Mouse (Mus musculus) heart, embryonic 13.5 days (tissue): ENCODE measurements around the gene Abhd11. TPM values are rescaled to one million over a fixed set of nuclear protein-coding genes. Genes with fewer than 3 reads are reported as not detected.
A peak's percentile ranks its signal among the peaks of the same experiment; 100 is the strongest.
"Not testable (repeated sequence)": the region's sequence is repeated elsewhere in the genome, so short reads cannot be mapped to it uniquely, and the experiment has no call there.

Experiments
- ATAC-seq: fragments of 200-750 bp; cut with Nextera tagmentation; 2 replicates; pipeline ENCODE4 v1.8.0; 2017; ENCODE audit warnings: moderate TSS enrichment; ENCODE audit not compliant: insufficient number of reproducible peaks, low FRiP score, low TSS enrichment; ENCODE audit errors: extremely low read depth
- H3K27ac ChIP-seq: fragments of 300-500 bp; sonication (generic); replicated peaks from 2 replicates; pipeline ENCODE4 v1.5.1; 2015; ENCODE audit warnings: moderate library complexity, mild to moderate bottlenecking, inconsistent platforms
- H3K27me3 ChIP-seq: fragments of 300-500 bp; sonication (generic); replicated peaks from 2 replicates; pipeline ENCODE4 v1.6.1; 2015; ENCODE audit warnings: mild to moderate bottlenecking, inconsistent platforms
- H3K36me3 ChIP-seq: fragments of 300-500 bp; sonication (generic); 2 replicates; pipeline ENCODE4 v1.6.1; 2015; ENCODE audit warnings: mild to moderate bottlenecking, inconsistent platforms
- H3K4me1 ChIP-seq: fragments of 300-500 bp; sonication (generic); 2 replicates; pipeline ENCODE4 v1.6.1; 2015; ENCODE audit warnings: inconsistent platforms
- H3K4me2 ChIP-seq: fragments of 300-500 bp; sonication (generic); 2 replicates; pipeline ENCODE4 v1.6.1; 2015; ENCODE audit warnings: inconsistent platforms, mild to moderate bottlenecking, moderate library complexity
- H3K4me3 ChIP-seq: fragments of 300-500 bp; sonication (generic); 2 replicates; pipeline ENCODE4 v1.5.1; 2015; ENCODE audit warnings: moderate library complexity, mild to moderate bottlenecking, inconsistent platforms
- H3K9ac ChIP-seq: fragments of 300-500 bp; sonication (generic); 2 replicates; pipeline ENCODE4 v1.6.1; 2015; ENCODE audit warnings: inconsistent platforms, mild to moderate bottlenecking, moderate library complexity
- H3K9me3 ChIP-seq: fragments of 300-500 bp; sonication (generic); 2 replicates; pipeline ENCODE4 v1.6.1; 2016; ENCODE audit warnings: inconsistent platforms
- WGBS: fragments of 180-500 bp; shearing (Covaris S2); methylation state at CpG from one replicate; pipeline ENCODE4 v1.1.7; 2015; ENCODE audit warnings: mixed read lengths; 5-methylcytosine and 5-hydroxymethylcytosine counted together
- polyA plus RNA-seq: library from polyadenylated mRNA; unstranded; fragments of >200 nt; fragmentation: Nextera tagmentation; extraction: Ambion mirVana; gene quantifications from 2 replicates; pipeline ENCODE4 v1.2.1, GENCODE M21; 2015

The Abhd11 gene
- polyA plus RNA-seq = 59.1 and 65.8 TPM in 2 replicates

DNA sequence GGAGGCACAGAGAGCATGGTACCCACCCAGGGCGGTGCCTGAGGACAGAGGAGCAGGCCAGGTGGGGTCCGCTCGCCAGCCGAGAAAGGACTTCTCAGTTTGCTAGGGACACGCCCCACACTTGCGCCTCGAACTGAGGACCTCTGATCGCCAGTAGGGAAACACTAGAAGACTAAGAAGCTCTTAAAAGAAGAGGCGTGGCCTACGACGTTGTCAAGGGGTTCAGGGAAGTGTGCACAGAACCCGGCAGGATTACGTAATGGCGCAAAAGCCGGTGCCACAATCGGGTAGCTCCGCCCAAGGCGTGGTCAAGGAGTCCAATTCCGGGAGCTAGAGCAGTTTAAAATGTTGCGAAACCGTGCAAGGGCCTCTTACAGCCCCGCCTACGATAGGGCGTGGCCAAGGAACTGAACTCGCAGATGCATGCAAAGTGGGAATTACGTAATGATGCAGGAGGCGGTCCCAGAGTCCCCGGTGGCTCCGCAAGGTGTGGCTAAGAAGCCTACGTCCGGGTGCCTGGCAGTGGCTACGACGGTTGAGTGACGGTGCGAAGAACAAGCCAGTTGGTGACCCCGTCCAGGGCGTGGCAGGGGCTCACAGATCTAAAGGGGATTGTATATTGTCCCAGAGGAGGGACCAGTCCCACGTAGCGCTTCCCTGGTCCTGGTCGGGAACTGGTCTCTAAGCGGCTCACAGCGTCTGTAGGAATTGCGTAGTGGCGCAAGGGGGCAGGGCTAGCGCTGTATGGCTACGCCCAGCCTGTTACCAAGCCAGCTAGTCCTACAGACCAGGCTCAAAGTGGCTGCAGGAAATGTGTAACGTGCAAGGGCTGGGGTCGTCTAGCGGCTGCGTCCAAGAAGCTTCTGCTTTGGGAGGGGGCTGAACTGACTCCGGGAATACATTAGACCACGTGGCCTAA lies at the start of gene Abhd11:
Gene Abhd11 (plus strand): TSS at position 482 of the 919 bp plus-strand sequence.
- ATAC-seq = peak; percentile 85
- peaks cover 10% of the 10 kb centered on the region for H3K36me3 ChIP-seq
- H3K27me3 ChIP-seq = peaks cover 4% of the 10 kb centered on the region; the same call in 1 of the 2 replicates
- no peaks in the 10 kb centered on the region for H3K9me3 ChIP-seq
- peak within 1 kb of the TSS; percentile 84 for H3K9ac ChIP-seq
- H3K27ac ChIP-seq = peak within 1 kb of the TSS; percentile 96
- H3K4me3 ChIP-seq = peak within 1 kb of the TSS; percentile 77
- WGBS = under 1% methylated on average over 52 of the region's 52 CpGs
- peak within 1 kb of the TSS; percentile 82 for H3K4me2 ChIP-seq
- peaks cover 36% of the 10 kb centered on the region for H3K4me1 ChIP-seq

GRCm38 (mm10) chr5:134960430-134960829 lies 48.5 kb upstream of the Abhd11 start:
- no peak for ATAC-seq
- H3K9ac ChIP-seq = no peak overlapping the region
- WGBS = 75% methylated on average over 2 of the region's 2 CpGs
- no peak overlapping the region for H3K4me2 ChIP-seq
- H3K36me3 ChIP-seq = no peaks in the 10 kb centered on the region
- H3K27ac ChIP-seq = no peak overlapping the region
- no peaks in the 10 kb centered on the region for H3K27me3 ChIP-seq
- H3K9me3 ChIP-seq = no peaks in the 10 kb centered on the region
- peaks cover 25% of the 10 kb centered on the region for H3K4me1 ChIP-seq
- no peak overlapping the region for H3K4me3 ChIP-seq

DNA sequence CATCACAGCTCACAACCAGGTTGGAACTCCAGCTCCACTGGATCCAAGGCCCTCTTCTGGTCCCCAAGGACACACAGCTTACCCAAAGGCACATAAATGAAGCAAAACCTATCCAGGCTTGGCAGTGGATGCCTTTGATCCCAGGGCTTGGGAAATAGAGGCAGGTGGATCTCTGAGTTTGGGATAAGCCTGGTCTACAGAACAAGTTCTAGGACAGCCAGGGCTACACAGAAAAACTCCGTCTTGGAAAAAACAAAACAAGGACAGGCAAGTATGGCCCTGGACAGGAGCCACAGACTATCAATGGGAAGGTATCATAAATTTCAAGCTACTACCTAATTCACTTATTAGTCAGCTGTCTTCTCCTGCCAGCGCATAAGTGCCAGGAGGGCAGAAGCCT lies 47.4 kb upstream of the Abhd11 start:
- 90% methylated on average over 2 of the region's 2 CpGs for WGBS
- Histone ChIP-seq H3K9me3 (no peaks in the 10 kb centered on the region), H3K4me3 (no peak overlapping the region), H3K9ac (no peak overlapping the region), H3K27ac (no peak overlapping the region), H3K36me3 (no peaks in the 10 kb centered on the region), H3K4me2 (no peak overlapping the region), H3K4me1 (peaks cover 31% of the 10 kb centered on the region), H3K27me3 (peaks cover 2% of the 10 kb centered on the region)
- no peak for ATAC-seq

GRCm38 (mm10) chr5:134963546-134963945 lies 45.4 kb upstream of the Abhd11 start:
- H3K27me3 ChIP-seq = peaks cover 20% of the 10 kb centered on the region
- H3K4me1 ChIP-seq = peaks cover 26% of the 10 kb centered on the region
- H3K9me3 ChIP-seq = no peaks in the 10 kb centered on the region
- no peaks in the 10 kb centered on the region for H3K36me3 ChIP-seq
- no peak overlapping the region for H3K4me2 ChIP-seq
- no peak for ATAC-seq
- H3K27ac ChIP-seq = no peak overlapping the region
- H3K9ac ChIP-seq = no peak overlapping the region
- H3K4me3 ChIP-seq = no peak overlapping the region
- WGBS = 24% methylated on average over 5 of the region's 5 CpGs

DNA sequence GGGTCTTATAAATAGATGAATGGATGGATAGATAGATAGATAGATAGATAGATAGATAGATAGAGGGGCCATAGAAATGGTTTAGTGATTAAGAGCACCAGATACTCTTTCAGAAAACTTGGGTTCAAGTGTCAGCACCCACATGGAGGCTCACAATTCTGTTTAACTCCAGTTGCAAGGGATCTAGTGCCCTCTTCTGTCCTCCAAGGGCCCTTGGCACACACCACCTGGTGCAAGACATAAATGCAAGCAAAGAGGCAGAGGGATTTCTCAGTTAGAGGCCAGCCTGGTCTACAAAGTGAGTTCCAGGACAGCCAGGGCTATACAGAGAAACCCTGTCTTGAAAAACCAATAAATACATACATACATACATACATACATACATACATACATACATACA lies 44.3 kb upstream of the Abhd11 start:
- ATAC-seq, H3K9me3 ChIP-seq, H3K9ac ChIP-seq, H3K4me3 ChIP-seq, H3K27ac ChIP-seq, H3K4me2 ChIP-seq, H3K36me3 ChIP-seq: not testable (repeated sequence)
- Histone ChIP-seq H3K27me3 (peaks cover 21% of the 10 kb centered on the region), H3K4me1 (peaks cover 18% of the 10 kb centered on the region)

DNA sequence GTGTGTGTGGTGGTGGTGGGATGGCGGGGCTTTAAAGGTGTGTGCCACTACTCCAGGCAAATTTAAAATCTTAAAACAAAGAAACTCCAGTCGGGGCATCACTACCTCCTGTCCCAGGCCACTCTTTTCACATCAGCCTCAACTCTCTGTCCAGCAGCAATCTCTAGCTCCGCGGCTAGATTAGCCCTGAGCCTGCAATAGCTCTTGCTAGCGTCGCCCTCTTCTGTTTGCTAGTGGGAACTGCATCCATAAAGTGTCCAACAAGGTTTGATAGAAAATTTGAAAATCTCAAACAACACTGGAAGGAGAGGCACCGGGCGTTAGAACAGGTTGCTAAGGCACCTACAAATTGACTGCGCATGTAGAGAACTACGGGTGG lies 43.5 kb upstream of the Abhd11 start:
- ATAC-seq = no peak
- Histone ChIP-seq H3K27ac (no peak overlapping the region), H3K36me3 (no peaks in the 10 kb centered on the region), H3K9me3 (no peaks in the 10 kb centered on the region), H3K4me1 (peaks cover 18% of the 10 kb centered on the region), H3K27me3 (peaks cover 21% of the 10 kb centered on the region), H3K9ac (peak overlapping the region; percentile 70), H3K4me3 (peak overlapping the region; percentile 38), H3K4me2 (peak overlapping the region; percentile 69)
- 8% methylated on average over 10 of the region's 10 CpGs for WGBS

DNA sequence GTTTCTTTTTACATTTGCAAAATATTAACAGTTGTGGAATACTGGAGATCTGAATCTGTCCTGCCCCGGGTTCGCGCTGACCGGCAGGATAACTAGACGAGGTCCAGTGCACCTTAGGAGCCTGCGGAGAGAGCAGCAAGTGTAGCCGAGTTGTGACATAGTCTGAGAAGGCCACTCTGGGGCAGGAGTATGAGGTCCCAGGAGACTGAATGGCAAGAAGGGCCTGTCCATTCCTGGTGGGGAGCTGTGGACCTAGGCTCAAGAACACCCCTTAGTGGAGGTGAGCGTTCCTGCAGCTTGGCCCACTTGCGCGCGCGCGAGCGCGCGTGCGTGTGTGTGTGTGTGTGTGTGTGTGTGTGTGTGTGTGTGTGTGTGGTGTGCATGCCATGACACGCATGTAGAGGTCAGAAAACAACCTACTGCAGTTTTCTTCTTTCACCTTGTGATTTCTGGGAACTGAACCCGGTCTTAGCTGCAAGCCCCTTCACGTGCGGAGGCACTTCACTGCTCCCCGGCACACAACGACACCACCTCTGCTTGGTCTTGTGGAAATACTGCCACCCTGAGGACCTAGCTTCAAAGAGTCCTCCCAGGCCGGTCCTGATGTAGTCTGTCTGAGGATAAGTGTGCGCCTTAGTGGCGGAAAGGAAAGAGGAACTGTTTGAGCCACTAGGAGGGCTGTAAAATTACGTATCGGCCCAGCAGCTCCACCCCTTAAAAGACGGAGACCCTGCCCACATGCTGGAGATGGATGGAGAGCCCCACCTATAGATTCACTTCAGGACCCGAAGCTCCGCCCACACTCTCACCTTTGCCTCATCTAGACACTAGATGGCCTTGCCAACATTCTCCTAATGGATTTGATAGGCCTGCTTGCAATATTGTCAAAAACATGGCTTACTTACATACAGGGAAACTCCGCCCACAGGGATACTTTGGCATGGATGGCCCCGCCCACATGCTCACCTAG lies 42.8 kb upstream of the Abhd11 start:
- H3K9ac ChIP-seq = peak overlapping the region; percentile 70
- no peaks in the 10 kb centered on the region for H3K36me3 ChIP-seq
- H3K27me3 ChIP-seq = peaks cover 21% of the 10 kb centered on the region
- peak overlapping the region; percentile 38 for H3K4me3 ChIP-seq
- ATAC-seq = peak; percentile 22; the same call in 1 of the 2 replicates
- 5% methylated on average over 33 of the region's 33 CpGs for WGBS
- H3K4me1 ChIP-seq = peaks cover 18% of the 10 kb centered on the region
- no peak overlapping the region for H3K27ac ChIP-seq
- H3K4me2 ChIP-seq = peak overlapping the region; percentile 69
- H3K9me3 ChIP-seq = no peaks in the 10 kb centered on the region

- no peaks in the 10 kb centered on the region for H3K36me3 ChIP-seq
- no peaks in the 10 kb centered on the region for H3K9me3 ChIP-seq
- no peak overlapping the region for H3K4me3 ChIP-seq
- H3K27me3 ChIP-seq = peaks cover 21% of the 10 kb centered on the region
- no peak for ATAC-seq
- H3K9ac ChIP-seq = no peak overlapping the region
- H3K27ac ChIP-seq = no peak overlapping the region
- 67% methylated on average over 20 of the region's 20 CpGs for WGBS
- peaks cover 18% of the 10 kb centered on the region for H3K4me1 ChIP-seq
- H3K4me2 ChIP-seq = no peak overlapping the region
Measured at GRCm38 (mm10) chr5:134967164-134967944, 41.6 kb upstream of the Abhd11 start.

- H3K9me3 ChIP-seq = no peaks in the 10 kb centered on the region
- H3K27me3 ChIP-seq = peaks cover 21% of the 10 kb centered on the region
- no peak overlapping the region for H3K4me3 ChIP-seq
- ATAC-seq = no peak
- peaks cover 18% of the 10 kb centered on the region for H3K4me1 ChIP-seq
- no peaks in the 10 kb centered on the region for H3K36me3 ChIP-seq
- 49% methylated on average over 8 of the region's 8 CpGs for WGBS
- no peak overlapping the region for H3K27ac ChIP-seq
- no peak overlapping the region for H3K4me2 ChIP-seq
- H3K9ac ChIP-seq = no peak overlapping the region
Measured at GRCm38 (mm10) chr5:134970671-134971070, 38.3 kb upstream of the Abhd11 start.

DNA sequence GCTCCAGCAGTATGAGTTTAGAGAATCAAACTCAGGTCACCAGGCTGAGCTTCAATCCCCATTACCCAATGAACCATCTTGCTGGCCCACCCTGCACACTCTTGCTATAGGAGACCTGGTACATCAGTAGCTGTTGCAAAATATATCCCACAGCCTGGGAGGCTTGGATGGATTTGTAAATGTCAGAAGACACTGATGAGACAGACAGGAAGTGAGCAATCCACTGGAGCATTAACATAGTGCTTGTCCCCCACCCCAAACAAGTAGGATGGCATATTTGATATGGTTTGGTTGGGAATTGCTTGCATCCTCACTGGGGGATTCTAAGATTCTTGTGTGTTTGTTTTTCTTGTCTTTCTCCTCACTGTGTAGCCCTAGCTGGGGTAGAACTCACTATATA lies 35.9 kb upstream of the Abhd11 start:
- ATAC-seq = no peak
- Histone ChIP-seq H3K9ac (no peak overlapping the region), H3K4me1 (peaks cover 11% of the 10 kb centered on the region), H3K27ac (no peak overlapping the region), H3K36me3 (no peaks in the 10 kb centered on the region), H3K9me3 (no peaks in the 10 kb centered on the region), H3K27me3 (peaks cover 5% of the 10 kb centered on the region), H3K4me2 (no peak overlapping the region), H3K4me3 (no peak overlapping the region)

GRCm38 (mm10) chr5:134973526-134973925 lies 35.4 kb upstream of the Abhd11 start:
- WGBS = 76% methylated on average over 7 of the region's 7 CpGs
- H3K4me2 ChIP-seq = no peak overlapping the region
- ATAC-seq = no peak
- no peak overlapping the region for H3K27ac ChIP-seq
- no peaks in the 10 kb centered on the region for H3K9me3 ChIP-seq
- H3K4me3 ChIP-seq = no peak overlapping the region
- H3K36me3 ChIP-seq = no peaks in the 10 kb centered on the region
- peaks cover 11% of the 10 kb centered on the region for H3K4me1 ChIP-seq
- H3K9ac ChIP-seq = no peak overlapping the region
- peaks cover 6% of the 10 kb centered on the region for H3K27me3 ChIP-seq
